Mouse (Mus musculus): ENCODE measurements around the gene Kdm5a.

Kdm5a gene

GRCm38 (mm10) chr6:120472455-120473140, 108.7 kb downstream of the Kdm5a start:
- DNase-seq (ENCODE audit: low spot score in 2 of 2), result no peak

GRCm38 (mm10) chr6:120473427-120473826, 109.5 kb downstream of the Kdm5a start:
- DNase-seq (ENCODE audit: low spot score in 2 of 2), result no peak

DNA sequence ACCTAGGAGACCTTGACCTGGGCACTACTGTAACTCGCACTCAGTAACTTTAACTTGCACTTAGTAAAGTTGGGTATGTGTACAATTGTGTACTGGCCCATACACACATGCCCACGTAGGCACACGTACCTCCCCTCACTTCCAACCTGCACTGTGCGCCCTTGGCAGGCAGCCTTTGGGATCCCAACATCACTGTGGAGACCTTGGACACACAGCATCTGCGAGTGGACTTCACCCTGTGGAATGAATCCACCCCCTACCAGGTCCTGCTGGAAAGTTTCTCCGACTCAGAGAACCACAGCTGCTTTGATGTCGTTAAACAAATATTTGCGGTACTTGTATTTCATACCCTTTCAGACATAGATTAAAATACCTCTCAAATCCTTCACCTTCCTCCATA, 111.4 kb downstream of the Kdm5a start:
- DNase-seq (ENCODE audit: low spot score in 2 of 2), result no peak

DNA sequence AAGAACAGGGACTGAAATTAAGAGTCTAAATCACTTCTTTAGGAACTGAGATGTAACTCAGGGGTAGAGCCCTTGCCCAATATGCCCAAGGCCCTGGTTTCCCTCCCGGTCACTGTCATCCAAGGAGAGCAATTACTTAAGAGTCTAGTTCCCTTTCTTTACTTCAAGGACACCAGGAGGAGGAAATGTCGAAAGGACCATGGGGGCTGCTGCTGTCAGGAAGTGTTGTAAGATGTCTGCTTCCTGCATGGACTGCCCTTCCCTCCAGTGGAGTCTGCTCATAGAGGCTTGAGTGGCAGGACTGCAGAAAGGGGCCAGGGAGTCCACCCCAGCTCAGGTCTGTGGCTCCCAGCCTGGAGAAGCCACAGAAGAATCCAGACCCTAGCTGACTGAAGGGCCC, 115.4 kb downstream of the Kdm5a start:
- DNase-seq (ENCODE audit: low spot score in 2 of 2), result no peak

- DNase-seq (ENCODE audit: low spot score in 2 of 2), result no peak
Observed at GRCm38 (mm10) chr6:120480361-120480760, 116.4 kb downstream of the Kdm5a start.

DNA sequence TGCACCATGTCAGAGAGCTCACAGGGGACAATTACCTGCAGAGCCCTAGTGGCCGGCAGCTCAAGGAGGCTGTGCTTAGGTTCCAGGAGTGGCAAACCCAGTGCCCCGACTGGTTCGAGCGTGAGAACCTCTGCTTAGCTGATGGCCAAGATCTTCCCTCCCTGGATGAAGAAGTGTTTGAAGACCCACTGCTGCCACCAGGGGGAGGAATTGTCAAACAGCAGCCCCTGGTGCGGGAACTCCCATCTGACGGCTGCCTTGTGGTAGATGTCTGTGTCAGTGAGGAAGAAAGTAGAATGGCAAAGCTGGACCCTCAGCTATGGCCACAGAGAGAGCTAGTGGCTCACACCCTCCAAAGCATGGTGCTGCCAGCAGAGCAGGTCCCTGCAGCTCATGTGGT, 117.6 kb downstream of the Kdm5a start:
- DNase-seq (ENCODE audit: low spot score in 2 of 2), result no peak

- DNase-seq (ENCODE audit: low spot score in 2 of 2), result no peak
Observed at GRCm38 (mm10) chr6:120482021-120482420, 118.1 kb downstream of the Kdm5a start.

GRCm38 (mm10) chr6:120482756-120483155, 118.8 kb downstream of the Kdm5a start:
- DNase-seq (ENCODE audit: low spot score in 2 of 2), result no peak

DNA sequence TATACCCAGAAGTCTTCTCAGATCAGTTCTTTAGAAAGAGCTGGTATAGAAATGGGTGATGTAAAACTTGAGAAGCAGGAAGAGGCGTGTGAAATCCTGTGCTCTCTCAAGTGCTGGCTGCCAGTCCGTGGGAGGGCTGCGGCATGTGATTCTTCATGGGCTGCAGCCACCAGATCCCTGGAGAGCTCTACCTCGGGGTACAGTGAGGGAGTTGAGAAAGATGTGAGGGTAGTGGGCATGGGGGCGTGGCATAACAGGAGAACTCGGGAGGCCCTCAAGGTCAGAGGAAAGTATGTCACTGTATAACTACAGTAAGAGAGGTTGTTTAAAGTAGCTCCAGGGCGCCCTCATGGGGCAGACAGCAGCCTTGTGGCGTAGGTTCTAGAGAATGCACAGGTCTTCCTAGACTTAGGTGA, 119.3 kb downstream of the Kdm5a start:
- DNase-seq (ENCODE audit: low spot score in 2 of 2), result no peak

GRCm38 (mm10) chr6:120485038-120485437, 121.1 kb downstream of the Kdm5a start:
- no peak for DNase-seq (ENCODE audit: low spot score in 2 of 2)

GRCm38 (mm10) chr6:120486051-120486510, 122.2 kb downstream of the Kdm5a start:
- no peak for DNase-seq (ENCODE audit: low spot score in 2 of 2)

DNA sequence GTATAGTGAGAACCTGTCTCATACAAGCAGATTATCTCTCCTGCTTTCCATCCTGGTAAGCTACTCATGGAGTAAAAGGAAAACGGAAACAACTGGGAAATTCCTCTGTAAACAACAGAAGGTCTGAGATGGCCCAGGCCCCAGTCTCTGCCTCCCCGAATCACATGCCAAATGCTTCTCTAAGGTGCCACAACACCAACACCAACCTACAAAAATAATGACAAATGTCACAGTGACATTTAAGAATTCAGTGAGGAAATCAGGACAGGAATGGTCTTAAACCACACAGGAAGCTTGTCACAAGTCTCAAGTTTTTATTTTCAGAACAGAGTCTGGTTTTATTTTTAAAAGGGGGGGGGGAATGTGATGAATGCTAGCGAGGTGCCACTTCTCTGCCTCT, 124.7 kb downstream of the Kdm5a start:
- no peak for DNase-seq (ENCODE audit: low spot score in 2 of 2)

- DNase-seq (ENCODE audit: low spot score in 2 of 2), result no peak
Observed at GRCm38 (mm10) chr6:120489461-120489860, 125.5 kb downstream of the Kdm5a start.

DNA sequence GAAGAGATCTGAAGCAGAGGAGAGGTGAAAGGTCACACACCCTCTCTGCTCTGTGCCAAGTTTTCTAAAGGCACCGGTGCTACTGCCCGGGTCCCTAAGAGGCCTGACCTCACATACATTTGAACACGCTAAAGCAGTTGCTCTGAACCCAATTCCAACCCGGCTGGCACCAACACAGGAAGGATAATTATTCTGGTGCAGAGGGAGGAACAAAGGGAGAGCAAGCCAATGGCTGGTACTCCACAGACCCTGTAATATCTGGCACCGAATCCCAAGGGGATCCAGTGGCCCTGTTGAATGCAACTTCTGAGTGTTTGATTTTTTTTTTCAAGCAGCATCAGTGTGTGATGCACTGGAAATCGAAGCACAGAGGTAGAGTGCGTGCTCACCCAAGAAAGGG, 127.1 kb downstream of the Kdm5a start:
- no peak for DNase-seq (ENCODE audit: low spot score in 2 of 2)

DNA sequence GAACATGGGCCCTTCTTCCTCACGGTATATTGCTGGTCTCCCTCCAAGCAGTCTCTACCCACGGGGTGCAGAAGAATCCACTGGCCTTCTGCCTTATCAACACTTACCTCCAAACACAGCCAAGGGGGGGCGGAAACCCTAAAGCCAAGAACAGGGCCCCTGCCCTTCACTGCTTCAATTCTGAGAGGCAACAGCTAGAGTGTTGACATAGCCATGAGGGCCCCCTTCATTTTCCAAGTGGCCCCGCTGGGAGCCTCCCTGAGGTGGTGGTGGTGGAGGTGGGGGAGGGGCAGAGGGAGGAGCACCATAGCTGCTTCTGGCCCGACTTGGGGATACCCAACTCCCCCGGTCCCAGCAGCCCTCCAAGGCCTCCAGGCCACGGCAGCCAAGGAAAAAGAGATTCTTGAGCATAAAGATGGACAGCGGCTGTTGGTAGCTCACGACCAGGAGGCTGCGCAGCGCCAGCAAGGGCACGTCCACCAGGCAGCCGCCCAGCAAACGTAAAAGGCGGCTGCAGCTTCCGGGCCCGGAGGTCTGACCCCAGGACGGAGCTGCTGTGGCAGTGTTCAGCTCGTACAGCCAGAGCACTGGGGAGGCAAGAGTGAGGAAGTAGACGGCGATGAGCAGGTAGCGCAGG, 128.1 kb downstream of the Kdm5a start:
- no peak for DNase-seq (ENCODE audit: low spot score in 2 of 2)

DNA sequence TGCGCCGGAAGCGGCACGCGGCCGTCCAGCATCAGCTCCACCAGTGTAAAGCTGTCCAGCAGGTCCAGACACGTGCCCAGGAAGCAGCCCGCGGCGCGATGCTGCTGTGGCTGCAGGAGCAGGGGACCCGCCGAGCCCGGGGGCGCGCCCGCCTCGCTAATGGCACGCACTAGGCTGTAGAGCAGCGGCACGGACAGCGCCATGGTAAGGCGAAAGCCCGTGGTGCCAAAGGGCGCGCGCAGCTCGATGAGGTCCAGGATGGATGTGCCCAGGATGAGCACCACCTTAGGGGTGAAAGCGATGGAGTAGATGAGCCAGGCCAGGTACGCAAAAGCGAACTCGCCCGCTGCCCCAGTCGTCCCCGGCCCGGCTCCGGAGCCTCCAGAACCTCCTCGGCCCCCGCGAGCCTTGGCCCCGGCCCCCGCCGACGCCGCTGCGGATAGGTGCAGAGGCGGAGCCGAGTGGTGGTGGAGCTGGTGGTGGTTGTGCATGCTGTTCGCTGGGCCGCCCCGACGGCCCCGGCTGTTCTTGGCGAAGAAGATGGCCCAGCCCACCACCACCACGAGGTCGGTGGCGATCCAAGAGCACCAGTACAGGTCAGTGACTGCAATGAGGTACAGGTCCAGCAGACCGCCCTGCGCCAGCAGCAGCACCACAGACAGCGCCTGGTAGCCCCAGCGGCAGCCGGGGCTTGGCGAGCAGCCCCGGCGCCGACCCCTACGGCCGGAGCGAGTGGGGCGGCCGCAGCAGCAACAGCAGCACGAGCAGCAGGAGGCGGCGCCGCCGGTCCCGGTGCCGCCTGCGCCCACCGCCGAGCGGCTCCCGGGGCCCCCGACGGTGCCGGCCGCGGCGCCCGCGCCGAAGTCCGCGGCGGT, 128.8 kb downstream of the Kdm5a start:
- no peak for DNase-seq (ENCODE audit: low spot score in 2 of 2)

- DNase-seq (ENCODE audit: low spot score in 2 of 2), result peak; percentile 68 to 86
Observed at GRCm38 (mm10) chr6:120493374-120494181, 129.7 kb downstream of the Kdm5a start, which contains the start of gene Tmem121b. TSS of gene Tmem121b (minus strand) at chr6:120493807.

Measured in frontal cortex, postnatal 25 days (tissue).